Mouse (Mus musculus): ENCODE results near the gene Myh14.

DNA sequence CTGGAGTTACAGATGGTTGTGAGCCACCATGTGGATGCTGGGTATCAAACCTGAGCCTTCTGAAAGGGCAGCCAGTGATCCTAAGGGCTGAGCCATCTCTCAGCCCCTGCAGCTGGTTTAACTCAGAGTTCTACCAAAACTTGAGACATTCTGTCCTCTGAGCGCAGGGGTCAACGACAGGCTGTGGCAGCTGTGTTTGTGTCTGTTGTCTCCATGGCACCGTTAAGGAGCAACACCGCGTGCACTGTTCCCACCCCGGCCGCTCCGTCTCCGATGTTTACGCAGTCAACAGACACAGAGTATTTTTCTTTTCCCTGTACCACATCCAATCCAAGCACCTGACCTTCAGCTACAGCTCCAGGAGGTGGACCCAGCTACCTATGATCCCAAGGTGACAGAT, 22.9 kb downstream of the Myh14 start:
- no peak for TF ChIP-seq MAFK (IDR thresholded peaks at IDR 0.05; ENCODE audit: insufficient read depth, low read depth, low read length)
- no peak for TF ChIP-seq ZC3H11A (IDR thresholded peaks at IDR 0.05; ENCODE audit: borderline replicate concordance, low read depth, low read length)
- no peak for TF ChIP-seq HCFC1 (IDR thresholded peaks at IDR 0.05; ENCODE audit: borderline replicate concordance, insufficient read depth, low read length)
- TF ChIP-seq ZNF384 (IDR thresholded peaks at IDR 0.05; ENCODE audit: low read depth, low read length), result no peak
